Mouse (Mus musculus) stomach, postnatal 0 days (tissue): ENCODE data around the gene Fbxl4. TPM values are rescaled to one million over a fixed set of nuclear protein-coding genes. Genes with fewer than 3 reads are reported as not detected.

Experiments
- ATAC-seq: fragments of 200-750 bp; cut with Nextera tagmentation; 2 replicates; pipeline ENCODE4 v1.8.0; 2017; ENCODE audit not compliant: low FRiP score, low TSS enrichment
- DNase-seq: peaks from one replicate; pipeline ENCODE4 v3.0.0-alpha.2; 2016; ENCODE audit warnings: low spot score
- H3K27ac ChIP-seq: fragments of 300-500 bp; sonication (generic); replicated peaks from 2 replicates; pipeline ENCODE4 v1.5.1; 2014; ENCODE audit warnings: mild to moderate bottlenecking, control low read depth
- H3K27me3 ChIP-seq: fragments of 300-500 bp; sonication (generic); 2 replicates; pipeline ENCODE4 v1.6.1; 2014; ENCODE audit warnings: low read length; ENCODE audit not compliant: control insufficient read depth, insufficient read depth
- H3K36me3 ChIP-seq: fragments of 300-500 bp; sonication (generic); 2 replicates; pipeline ENCODE4 v1.6.1; 2014; ENCODE audit warnings: low read length, mixed read lengths; ENCODE audit not compliant: control insufficient read depth, insufficient read depth
- H3K4me1 ChIP-seq: fragments of 300-500 bp; sonication (generic); replicated peaks from 2 replicates; pipeline ENCODE4 v1.6.1; 2014; ENCODE audit warnings: antibody characterized with exemption; ENCODE audit not compliant: control insufficient read depth, insufficient read depth
- H3K4me2 ChIP-seq: fragments of 300-500 bp; sonication (generic); replicated peaks from 2 replicates; pipeline ENCODE4 v1.6.1; 2014; ENCODE audit warnings: low read depth, mild to moderate bottlenecking, control low read depth, moderate library complexity
- H3K4me3 ChIP-seq: fragments of 300-500 bp; sonication (generic); 2 replicates; pipeline ENCODE4 v1.5.1; 2014; ENCODE audit warnings: low read depth, low read length, control low read depth
- H3K9ac ChIP-seq: fragments of 300-500 bp; sonication (generic); 2 replicates; pipeline ENCODE4 v1.6.1; 2014; ENCODE audit warnings: mild to moderate bottlenecking, low read length, control low read depth, mixed read lengths
- H3K9me3 ChIP-seq: fragments of 300-500 bp; sonication (generic); 2 replicates; pipeline ENCODE4 v1.6.1; 2016; ENCODE audit warnings: low read length; ENCODE audit not compliant: control insufficient read depth
- CTCF ChIP-seq: IDR thresholded peaks from 2 replicates; pipeline ENCODE4 v1.5.1; 2016; ENCODE audit warnings: antibody characterized with exemption, low read depth, mild to moderate bottlenecking, moderate library complexity
- EP300 ChIP-seq: optimal IDR thresholded peaks from 2 replicates; pipeline ENCODE3; 2016; ENCODE audit warnings: antibody characterized with exemption
- WGBS: fragments of 180-500 bp; shearing (Covaris S2); extraction: QIAGEN DNeasy Blood & Tissue Kit; methylation state at CpG from one replicate; pipeline ENCODE4 v1.1.7; 2014; 5-methylcytosine and 5-hydroxymethylcytosine counted together
- polyA plus RNA-seq: library from polyadenylated mRNA; unstranded; fragments of >200 nt; fragmentation: Nextera tagmentation; extraction: Ambion mirVana; gene quantifications from 2 replicates; pipeline ENCODE4 v1.2.1, GENCODE M21; 2015

The Fbxl4 gene
- polyA plus RNA-seq, 1 experiment from 2014 or later, result 11.5 TPM

GRCm38 (mm10) chr4:22482756-22483280 is 125.5 kb downstream of the Fbxl4 start:
- Histone ChIP-seq H3K9ac (no peak overlapping the region), H3K36me3 (no peaks in the 10 kb centered on the region), H3K27ac (no peak overlapping the region), H3K27me3 (peaks cover 26% of the 10 kb centered on the region; the same call in 1 of the 2 replicates), H3K4me2 (no peak overlapping the region), H3K4me3 (no peak overlapping the region), H3K9me3 (no peaks in the 10 kb centered on the region), H3K4me1 (no peaks in the 10 kb centered on the region)
- ATAC-seq (no peak), DNase-seq (no peak)
- 5% methylated on average over 7 of the region's 7 CpGs for whole genome bisulfite sequencing
- TF ChIP-seq CTCF, result peak; percentile 44
- TF ChIP-seq EP300, result no peak

GRCm38 (mm10) chr4:22483548-22483947 is 126.2 kb downstream of the Fbxl4 start:
- TF ChIP-seq EP300, result no peak
- no peak for TF ChIP-seq CTCF
- peaks cover 3% of the 10 kb centered on the region; the same call in 1 of the 2 replicates for H3K4me1 ChIP-seq
- H3K9me3 ChIP-seq, result no peaks in the 10 kb centered on the region
- no peak for DNase-seq
- H3K9ac ChIP-seq, result no peak overlapping the region
- WGBS, result 11% methylated on average over 2 of the region's 2 CpGs
- no peak overlapping the region for H3K27ac ChIP-seq
- no peak overlapping the region for H3K4me3 ChIP-seq
- no peaks in the 10 kb centered on the region for H3K36me3 ChIP-seq
- H3K27me3 ChIP-seq, result peaks cover 28% of the 10 kb centered on the region
- ATAC-seq, result no peak
- H3K4me2 ChIP-seq, result no peak overlapping the region

Other genes starting within 250 kb of the Fbxl4 start
- 0.02 TPM in 1 of 2 replicates, not detected in the other for gene Pou3f2, start 130.8 kb downstream of the Fbxl4 start, polyA plus RNA-seq